Mouse (Mus musculus) thymus, adult 2 months (tissue): ENCODE results near the gene Svep1. TPM values are rescaled to one million over a fixed set of nuclear protein-coding genes. Genes with fewer than 3 reads are reported as not detected.

Experiments used
- DNase-seq: peaks from one replicate; pipeline ENCODE4 v3.0.0; 2021
- H3K27ac ChIP-seq: fragments of 200-500 bp; 2 replicates; pipeline ENCODE4 v1.5.1; 2012; ENCODE audit warnings: low read length, control low read depth; ENCODE audit not compliant: control insufficient read depth, insufficient read depth
- H3K27me3 ChIP-seq: fragments of 200-500 bp; 2 replicates; pipeline ENCODE4 v1.6.1; 2012; ENCODE audit warnings: mild to moderate bottlenecking, low read length, moderate library complexity, mixed read lengths; ENCODE audit not compliant: control insufficient read depth, insufficient read depth
- H3K36me3 ChIP-seq: fragments of 200-500 bp; 2 replicates; pipeline ENCODE4 v1.6.1; 2012; ENCODE audit warnings: mild to moderate bottlenecking, low read length, moderate library complexity; ENCODE audit not compliant: control insufficient read depth, insufficient read depth
- H3K4me1 ChIP-seq: fragments of 200-500 bp; replicated peaks from 2 replicates; pipeline ENCODE4 v1.6.1; 2012; ENCODE audit warnings: low read length; ENCODE audit not compliant: control insufficient read depth, insufficient read depth
- H3K4me3 ChIP-seq: fragments of 200-500 bp; 2 replicates; pipeline ENCODE4 v1.5.1; 2012; ENCODE audit warnings: mild to moderate bottlenecking, low read length, control low read depth, moderate library complexity; ENCODE audit not compliant: control insufficient read depth, insufficient read depth
- CTCF ChIP-seq: fragments of 200-500 bp; IDR thresholded peaks from 2 replicates; pipeline ENCODE4 v1.5.1; 2012; ENCODE audit warnings: mild to moderate bottlenecking, control low read depth, low read length, moderate library complexity, borderline replicate concordance; ENCODE audit not compliant: control insufficient read depth, poor library complexity, insufficient read depth; ENCODE audit errors: extremely low read depth
- POLR2A ChIP-seq: fragments of 200-500 bp; IDR thresholded peaks from 2 replicates; pipeline ENCODE4 v1.6.1; 2012; ENCODE audit warnings: mild to moderate bottlenecking, low read length, control low read depth, moderate library complexity; ENCODE audit not compliant: control insufficient read depth, poor library complexity, insufficient read depth; ENCODE audit errors: extremely low read depth
- WGBS: fragments of 180-500 bp; shearing (Covaris S2); methylation state at CpG from one replicate; pipeline ENCODE4 v1.1.7; 2018; 5-methylcytosine and 5-hydroxymethylcytosine counted together
- polyA plus RNA-seq: library from polyadenylated mRNA; depleted of rRNA; stranded (reverse); fragments of >200 nt; gene quantifications from 2 replicates; pipeline ENCODE4 v1.2.3, GENCODE M21; 2012

Gene Svep1
- polyA plus RNA-seq, 1 experiment = 1.4 TPM

GRCm38 (mm10) chr4:58133610-58134309, 72.9 kb downstream of the Svep1 start:
- WGBS = 100% methylated on average over 1 of the region's 1 CpGs

GRCm38 (mm10) chr4:58129844-58130243, 76.8 kb downstream of the Svep1 start:
- H3K4me1 ChIP-seq = no peaks in the 10 kb centered on the region
- no peak for DNase-seq
- no peaks in the 10 kb centered on the region for H3K27me3 ChIP-seq
- no peak overlapping the region for H3K4me3 ChIP-seq
- 81% methylated on average over 4 of the region's 4 CpGs for WGBS
- H3K27ac ChIP-seq = no peak overlapping the region
- no peaks in the 10 kb centered on the region for H3K36me3 ChIP-seq
- no peak for TF ChIP-seq POLR2A
- TF ChIP-seq CTCF = no peak

More at GRCm38 (mm10) chr4:58133610-58134309, 72.9 kb downstream of the Svep1 start:
- Histone ChIP-seq H3K27ac (no peak overlapping the region), H3K27me3 (no peaks in the 10 kb centered on the region), H3K36me3 (no peaks in the 10 kb centered on the region), H3K4me3 (no peak overlapping the region), H3K4me1 (no peaks in the 10 kb centered on the region)
- no peak for TF ChIP-seq CTCF
- TF ChIP-seq POLR2A = no peak
- no peak for DNase-seq

- WGBS = 5% methylated on average over 5 of the region's 5 CpGs
- DNase-seq = no peak
- no peaks in the 10 kb centered on the region for H3K4me1 ChIP-seq
- no peak overlapping the region for H3K27ac ChIP-seq
- TF ChIP-seq POLR2A (no peak), CTCF (no peak)
- H3K27me3 ChIP-seq = no peaks in the 10 kb centered on the region
- H3K36me3 ChIP-seq = no peaks in the 10 kb centered on the region
- H3K4me3 ChIP-seq = no peak overlapping the region
These were observed 79.6 kb downstream of the Svep1 start for GRCm38 (mm10) chr4:58127024-58127423.

- H3K4me1 ChIP-seq = no peaks in the 10 kb centered on the region
- no peaks in the 10 kb centered on the region for H3K36me3 ChIP-seq
- no peak overlapping the region for H3K4me3 ChIP-seq
- H3K27me3 ChIP-seq = no peaks in the 10 kb centered on the region
- WGBS = 96% methylated on average over 8 of the region's 8 CpGs
- H3K27ac ChIP-seq = no peak overlapping the region
- no peak for TF ChIP-seq POLR2A
- TF ChIP-seq CTCF = no peak
- no peak for DNase-seq
These were observed 91.2 kb downstream of the Svep1 start for GRCm38 (mm10) chr4:58115452-58115851.

- H3K36me3 ChIP-seq = no peaks in the 10 kb centered on the region
- 92% methylated on average over 10 of the region's 10 CpGs for WGBS
- H3K4me3 ChIP-seq = no peak overlapping the region
- H3K27me3 ChIP-seq = no peaks in the 10 kb centered on the region
- no peak for DNase-seq
- H3K27ac ChIP-seq = no peak overlapping the region
- no peaks in the 10 kb centered on the region for H3K4me1 ChIP-seq
- TF ChIP-seq CTCF (no peak), POLR2A (no peak)
These were observed 95.7 kb downstream of the Svep1 start for GRCm38 (mm10) chr4:58111008-58111407.

GRCm38 (mm10) chr4:58109793-58110192, 96.9 kb downstream of the Svep1 start:
- H3K27ac ChIP-seq = no peak overlapping the region
- H3K27me3 ChIP-seq = no peaks in the 10 kb centered on the region
- H3K4me3 ChIP-seq = no peak overlapping the region
- DNase-seq = no peak
- TF ChIP-seq CTCF = no peak
- TF ChIP-seq POLR2A = no peak
- H3K4me1 ChIP-seq = no peaks in the 10 kb centered on the region
- 94% methylated on average over 6 of the region's 6 CpGs for WGBS
- H3K36me3 ChIP-seq = no peaks in the 10 kb centered on the region
